Mouse (Mus musculus) MEL (cell line): ENCODE measurements around the gene Galnt14. TPM values are rescaled to one million over a fixed set of nuclear protein-coding genes. Genes with fewer than 3 reads are reported as not detected.

Source experiments
- DNase-seq: peaks from one replicate; pipeline ENCODE4 v3.0.0; 2011; ENCODE audit warnings: low read depth, low spot score
- H3K27ac ChIP-seq: 2 replicates; pipeline ENCODE4 v1.5.1; 2012; ENCODE audit warnings: low read depth, mild to moderate bottlenecking, control low read depth, low read length, moderate library complexity; ENCODE audit not compliant: control insufficient read depth
- H3K27me3 ChIP-seq, 2 experiments: fragments of 150-350 bp in 1 of 2; sonication (generic) in 1 of 2; 2 replicates each; pipeline ENCODE4 v1.6.1; 2012; ENCODE audit warnings: low read length in 2 of 2, mild to moderate bottlenecking in 2 of 2, improper control_type of control experiment in 1 of 2, moderate library complexity in 1 of 2; ENCODE audit not compliant: insufficient read depth in 2 of 2, control insufficient read depth in 1 of 2
- H3K36me3 ChIP-seq, 2 experiments: 2 replicates each; pipeline ENCODE4 v1.6.1; 2012 to 2014; ENCODE audit warnings: low read length in 2 of 2, improper control_type of control experiment in 1 of 2, inconsistent platforms in 1 of 2, mild to moderate bottlenecking in 1 of 2; ENCODE audit not compliant: insufficient read depth in 2 of 2, control insufficient read depth in 1 of 2
- H3K4me1 ChIP-seq, 2 experiments: fragments of 150-350 bp in 1 of 2; sonication (generic) in 1 of 2; 2 replicates each; pipeline ENCODE4 v1.6.1; 2012; ENCODE audit warnings: low read length in 2 of 2, improper control_type of control experiment in 1 of 2, mild to moderate bottlenecking in 1 of 2; ENCODE audit not compliant: insufficient read depth in 2 of 2, control insufficient read depth in 1 of 2
- H3K4me3 ChIP-seq, 2 experiments: fragments of 150-350 bp in 1 of 2; sonication (generic) in 1 of 2; 2 replicates each; pipeline ENCODE4 v1.5.1; 2012; ENCODE audit warnings: low read depth in 2 of 2, low read length in 2 of 2, mild to moderate bottlenecking in 2 of 2, moderate library complexity in 2 of 2, control low read depth in 1 of 2, improper control_type of control experiment in 1 of 2; ENCODE audit not compliant: control insufficient read depth in 1 of 2, insufficient read depth in 1 of 2
- H3K79me2 ChIP-seq: 2 replicates; pipeline ENCODE4 v1.6.1; 2012; ENCODE audit warnings: mild to moderate bottlenecking, low read length, moderate library complexity; ENCODE audit not compliant: control insufficient read depth, poor library complexity, insufficient read depth
- H3K9ac ChIP-seq: 2 replicates; pipeline ENCODE4 v1.6.1; 2012; ENCODE audit warnings: low read depth, mild to moderate bottlenecking, control low read depth, low read length, moderate library complexity; ENCODE audit not compliant: control insufficient read depth, poor library complexity, severe bottlenecking
- H3K9me3 ChIP-seq: fragments of 150-350 bp; sonication (generic); replicated peaks from 2 replicates; pipeline ENCODE4 v1.6.1; 2012; ENCODE audit warnings: mild to moderate bottlenecking, low read length, improper control_type of control experiment, moderate library complexity; ENCODE audit not compliant: insufficient read depth
- BHLHE40 ChIP-seq: IDR thresholded peaks from 2 replicates; pipeline ENCODE4 v1.6.1; 2012; ENCODE audit warnings: low read depth, mild to moderate bottlenecking, inconsistent platforms, low read length, improper control_type of control experiment, borderline replicate concordance
- CTCF ChIP-seq, 3 experiments: IDR thresholded peaks in 2 of 3; conservative IDR thresholded peaks in 1 of 3; 2 replicates each; pipeline ENCODE4 v1.5.1; 2011 to 2012; ENCODE audit warnings: low read length in 3 of 3, low read depth in 2 of 3, mild to moderate bottlenecking in 2 of 3, improper control_type of control experiment in 1 of 3, inconsistent platforms in 1 of 3, mixed read lengths in 1 of 3, moderate library complexity in 1 of 3; ENCODE audit not compliant: control insufficient read depth in 1 of 3, insufficient read depth in 1 of 3, poor library complexity in 1 of 3, severe bottlenecking in 1 of 3
- E2F4 ChIP-seq: IDR thresholded peaks from 2 replicates; pipeline ENCODE4 v1.6.1; 2011; ENCODE audit warnings: low read depth, low read length, improper control_type of control experiment, borderline replicate concordance
- ELF1 ChIP-seq: IDR thresholded peaks from 2 replicates; pipeline ENCODE4 v1.6.1; 2014; ENCODE audit warnings: low read depth, mild to moderate bottlenecking, inconsistent platforms, low read length, improper control_type of control experiment, moderate library complexity
- EP300 ChIP-seq, 2 experiments: IDR thresholded peaks; 2 replicates each; pipeline ENCODE4 v1.6.1; 2011; ENCODE audit warnings: improper control_type of control experiment in 2 of 2, low read length in 2 of 2, low read depth in 1 of 2, mild to moderate bottlenecking in 1 of 2
- HCFC1 ChIP-seq: IDR thresholded peaks from 2 replicates; pipeline ENCODE4 v1.6.1; 2012; ENCODE audit warnings: low read depth, mild to moderate bottlenecking, inconsistent platforms, low read length, improper control_type of control experiment, moderate library complexity
- KAT2A ChIP-seq: conservative IDR thresholded peaks from 2 replicates; pipeline ENCODE4 v1.6.1; 2012; ENCODE audit warnings: low read depth, low read length, improper control_type of control experiment, inconsistent platforms
- MAFK ChIP-seq: IDR thresholded peaks from 2 replicates; pipeline ENCODE4 v1.6.1; 2011; ENCODE audit warnings: low read depth, mild to moderate bottlenecking, low read length, improper control_type of control experiment, borderline replicate concordance
- MAX ChIP-seq: IDR thresholded peaks from 2 replicates; pipeline ENCODE4 v1.6.1; 2011; ENCODE audit warnings: low read length, improper control_type of control experiment
- MAZ ChIP-seq: IDR thresholded peaks from 2 replicates; pipeline ENCODE4 v1.6.1; 2012; ENCODE audit warnings: low read depth, mild to moderate bottlenecking, inconsistent platforms, low read length, improper control_type of control experiment
- MEF2A ChIP-seq: IDR thresholded peaks from 2 replicates; pipeline ENCODE4 v1.6.1; 2014; ENCODE audit warnings: low read depth, mild to moderate bottlenecking, inconsistent platforms, low read length, improper control_type of control experiment; ENCODE audit not compliant: poor library complexity, insufficient replicate concordance, severe bottlenecking; ENCODE audit errors: extremely low read depth
- MYC ChIP-seq: IDR thresholded peaks from 2 replicates; pipeline ENCODE4 v1.6.1; 2011; ENCODE audit warnings: low read depth, mild to moderate bottlenecking, low read length, improper control_type of control experiment, moderate library complexity
- NELFE ChIP-seq: IDR thresholded peaks from 2 replicates; pipeline ENCODE4 v1.6.1; 2011; ENCODE audit warnings: low read depth, low read length, improper control_type of control experiment
- NRF1 ChIP-seq: IDR thresholded peaks from 2 replicates; pipeline ENCODE4 v1.6.1; 2014; ENCODE audit warnings: low read depth, mild to moderate bottlenecking, inconsistent platforms, low read length, improper control_type of control experiment, moderate library complexity; ENCODE audit not compliant: poor library complexity, insufficient read depth, severe bottlenecking
- POLR2A ChIP-seq, 2 experiments: IDR thresholded peaks; 2 replicates each; pipeline ENCODE4 v1.6.1; 2011 to 2012; ENCODE audit warnings: low read length in 2 of 2, mild to moderate bottlenecking in 2 of 2, control low read depth in 1 of 2, improper control_type of control experiment in 1 of 2, low read depth in 1 of 2, moderate library complexity in 1 of 2; ENCODE audit not compliant: control insufficient read depth in 1 of 2, insufficient read depth in 1 of 2, poor library complexity in 1 of 2
- POLR2AphosphoS5 ChIP-seq: IDR thresholded peaks from 2 replicates; pipeline ENCODE4 v1.6.1; 2012; ENCODE audit warnings: low read depth, borderline replicate concordance, mild to moderate bottlenecking, inconsistent platforms, low read length, moderate library complexity, mixed read lengths
- RAD21 ChIP-seq: IDR thresholded peaks from 2 replicates; pipeline ENCODE4 v1.6.1; 2011; ENCODE audit warnings: mild to moderate bottlenecking, low read depth, low read length, improper control_type of control experiment
- RCOR1 ChIP-seq: IDR thresholded peaks from 2 replicates; pipeline ENCODE4 v1.6.1; 2012; ENCODE audit warnings: low read depth, mild to moderate bottlenecking, inconsistent platforms, low read length, improper control_type of control experiment
- SIN3A ChIP-seq: IDR thresholded peaks from 2 replicates; pipeline ENCODE4 v1.6.1; 2012; ENCODE audit warnings: low read length, improper control_type of control experiment, inconsistent platforms
- SMC3 ChIP-seq: IDR thresholded peaks from 2 replicates; pipeline ENCODE4 v1.6.1; 2011; ENCODE audit warnings: low read depth, low read length, improper control_type of control experiment
- TAL1 ChIP-seq: IDR thresholded peaks from 2 replicates; pipeline ENCODE4 v1.6.1; 2012; ENCODE audit warnings: mild to moderate bottlenecking, inconsistent platforms, low read length, moderate library complexity, mixed read lengths
- TCF12 ChIP-seq: IDR thresholded peaks from 2 replicates; pipeline ENCODE4 v1.6.1; 2014; ENCODE audit warnings: low read depth, mild to moderate bottlenecking, inconsistent platforms, low read length, improper control_type of control experiment, moderate library complexity
- USF1 ChIP-seq: IDR thresholded peaks from 2 replicates; pipeline ENCODE4 v1.6.1; 2014; ENCODE audit warnings: low read depth, mild to moderate bottlenecking, inconsistent platforms, low read length, improper control_type of control experiment, moderate library complexity
- USF2 ChIP-seq, 2 experiments: IDR thresholded peaks; 2 replicates each; pipeline ENCODE4 v1.6.1; 2011 to 2012; ENCODE audit warnings: improper control_type of control experiment in 2 of 2, low read length in 2 of 2, borderline replicate concordance in 1 of 2, inconsistent platforms in 1 of 2, low read depth in 1 of 2, mild to moderate bottlenecking in 1 of 2; ENCODE audit not compliant: insufficient read depth in 1 of 2
- ZC3H11A ChIP-seq: IDR thresholded peaks from 2 replicates; pipeline ENCODE4 v1.6.1; 2012; ENCODE audit warnings: low read depth, mild to moderate bottlenecking, inconsistent platforms, low read length, improper control_type of control experiment
- polyA plus RNA-seq, 2 experiments: library from polyadenylated mRNA; stranded (reverse) in 1 of 2; unstranded in 1 of 2; fragments of >175 nt in 1 of 2; fragments of >200 nt in 1 of 2; gene quantifications; 2 replicates each; pipeline versions ENCODE4 v1.2.1 to v1.2.4; 2012; ENCODE audit warnings: low replicate concordance in 2 of 2, low read depth in 1 of 2; ENCODE audit not compliant: insufficient read length in 2 of 2, insufficient read depth in 1 of 2, missing spikeins in 1 of 2
- total RNA-seq: library from RNA; depleted of rRNA; stranded (reverse); fragments of 300-350 nt; gene quantifications from 2 replicates; pipeline ENCODE4 v1.2.3, GENCODE M21; 2012

The Galnt14 gene
- total and polyA plus RNA-seq, 3 experiments, result not detected

- TF ChIP-seq BHLHE40 (no peak), MEF2A (no peak), ELF1 (no peak), POLR2A (IDR thresholded peaks at IDR 0.05; ENCODE audit: control insufficient read depth in 1 of 2, insufficient read depth in 1 of 2, low read depth in 1 of 2, low read length in 2 of 2, poor library complexity in 1 of 2) (no peak), RCOR1 (no peak), SMC3 (no peak), TAL1 (no peak)
- no peaks in the 10 kb centered on the region for H3K4me1 ChIP-seq
- H3K79me2 ChIP-seq, result no peaks in the 10 kb centered on the region
- H3K27me3 ChIP-seq, result no peaks in the 10 kb centered on the region
- H3K4me3 ChIP-seq, result no peak overlapping the region
- no peaks in the 10 kb centered on the region for H3K36me3 ChIP-seq
- H3K9me3 ChIP-seq, result no peaks in the 10 kb centered on the region
- H3K9ac ChIP-seq, result no peak overlapping the region
- no peak for DNase-seq
- H3K27ac ChIP-seq, result no peak overlapping the region
Measured at GRCm38 (mm10) chr17:73641676-73642075, 68.6 kb downstream of the Galnt14 start.

- no peaks in the 10 kb centered on the region for H3K4me1 ChIP-seq
- H3K27me3 ChIP-seq, result no peaks in the 10 kb centered on the region
- no peak overlapping the region for H3K9ac ChIP-seq
- TF ChIP-seq POLR2AphosphoS5 (no peak), POLR2A (IDR thresholded peaks at IDR 0.05; ENCODE audit: control insufficient read depth in 1 of 2, insufficient read depth in 1 of 2, low read depth in 1 of 2, low read length in 2 of 2, poor library complexity in 1 of 2) (no peak), E2F4 (no peak), EP300 (IDR thresholded peaks at IDR 0.05; ENCODE audit: low read depth in 1 of 2, low read length in 2 of 2) (no peak), MAZ (no peak), SMC3 (no peak), TAL1 (no peak)
- DNase-seq, result no peak
- no peaks in the 10 kb centered on the region for H3K36me3 ChIP-seq
- H3K9me3 ChIP-seq, result no peaks in the 10 kb centered on the region
- no peak overlapping the region for H3K27ac ChIP-seq
- H3K4me3 ChIP-seq, result no peak overlapping the region
- H3K79me2 ChIP-seq, result no peaks in the 10 kb centered on the region
Measured at GRCm38 (mm10) chr17:73640117-73640480, 70.2 kb downstream of the Galnt14 start.

GRCm38 (mm10) chr17:73639401-73640116, 70.7 kb downstream of the Galnt14 start:
- H3K9me3 ChIP-seq, result no peaks in the 10 kb centered on the region
- no peak for DNase-seq
- no peak overlapping the region for H3K9ac ChIP-seq
- H3K27ac ChIP-seq, result no peak overlapping the region
- no peaks in the 10 kb centered on the region for H3K36me3 ChIP-seq
- no peaks in the 10 kb centered on the region for H3K27me3 ChIP-seq
- no peaks in the 10 kb centered on the region for H3K4me1 ChIP-seq
- H3K4me3 ChIP-seq, result no peak overlapping the region
- H3K79me2 ChIP-seq, result no peaks in the 10 kb centered on the region
- TF ChIP-seq NELFE (no peak), MYC (no peak), BHLHE40 (no peak), ELF1 (no peak), MAFK (no peak), MAZ (no peak), USF1 (no peak), ZC3H11A (no peak), KAT2A (no peak), HCFC1 (no peak), MAX (no peak), NRF1 (no peak), CTCF (IDR thresholded peaks at IDR 0.05 in 2 of 3, conservative IDR thresholded peaks at IDR 0.05 in 1 of 3; ENCODE audit: control insufficient read depth in 1 of 3, insufficient read depth in 1 of 3, low read depth in 2 of 3, low read length in 3 of 3, poor library complexity in 1 of 3, severe bottlenecking in 1 of 3) (no peak), TCF12 (no peak), USF2 (IDR thresholded peaks at IDR 0.05; ENCODE audit: borderline replicate concordance in 1 of 2, insufficient read depth in 1 of 2, low read depth in 1 of 2, low read length in 2 of 2) (no peak), SIN3A (no peak), RAD21 (no peak)
